Mouse (Mus musculus): ENCODE measurements at regions not wholly inside any gene's neighbourhood (a gene's known extent, or its start where the extent isn't known, plus 50 kb on each side); places are given as distances from the start of the nearest gene placed in this dataset.

GRCm38 (mm10) chr6:47646022-47646421, 50.9 kb upstream of the Ezh2 start:
- no peak overlapping the region for H3K4me2 ChIP-seq (ENCODE audit: insufficient read depth, low read depth, poor library complexity, severe bottlenecking)
- dilution Hi-C loops (cut with MboI; ENCODE audit: extremely low pct_ligation_motif_present, extremely low pct_unique_long_range_greater_than_20kb, low sequenced_read_pairs): no loop called here
- no peak overlapping the region for H3K4me3 ChIP-seq (replicated peaks in 1 of 3; ENCODE audit: low read depth in 2 of 3, low read length in 2 of 3, poor library complexity in 1 of 3)

More at GRCm38 (mm10) chr6:47646022-47646421, 50.9 kb upstream of the Ezh2 start:
- Histone ChIP-seq H3K4me1 (ENCODE audit: control insufficient read depth in 1 of 2, insufficient read depth in 2 of 2) (peaks cover 0 to 3% of the 10 kb centered on the region in 2 experiments; a peak in 1 of 4 replicates), H3K9me3 (replicated peaks; ENCODE audit: low read length) (no peaks in the 10 kb centered on the region), H3K27me3 (replicated peaks) (no peaks in the 10 kb centered on the region), H3K9ac (ENCODE audit: insufficient read depth, low read depth) (no peak overlapping the region), H3K36me3 (replicated peaks in 1 of 2; ENCODE audit: control insufficient read depth in 1 of 2, insufficient read depth in 1 of 2, low read length in 1 of 2) (no peaks in the 10 kb centered on the region), H3K79me2 (replicated peaks; ENCODE audit: control insufficient read depth, extremely low read depth, insufficient read depth, poor library complexity, severe bottlenecking) (no peaks in the 10 kb centered on the region), H3K27ac (ENCODE audit: insufficient read depth, low read depth) (no peak overlapping the region)
- DNase-seq (ENCODE audit: extremely low read depth): no peak
- in situ Hi-C loops (cut with MboI; ENCODE audit: low pct_ligation_motif_present, low pct_unique_long_range_greater_than_20kb, low sequenced_read_pairs): no loop called here
- TF ChIP-seq NELFE (IDR thresholded peaks at IDR 0.05; ENCODE audit: low read depth, low read length): no peak
- no peak for TF ChIP-seq JUND (conservative IDR thresholded peaks at IDR 0.05; ENCODE audit: low read depth, low read length)
- TF ChIP-seq RCOR1 (conservative IDR thresholded peaks at IDR 0.05; ENCODE audit: low read depth, low read length): no peak
- no peak for TF ChIP-seq ZKSCAN1 (IDR thresholded peaks at IDR 0.05; ENCODE audit: borderline replicate concordance, low read depth, low read length)
- no peak for TF ChIP-seq E2F4 (IDR thresholded peaks at IDR 0.05; ENCODE audit: insufficient replicate concordance, low read depth, low read length)
- no peak for TF ChIP-seq ZNF384 (IDR thresholded peaks at IDR 0.05; ENCODE audit: low read depth, low read length)
- no peak for TF ChIP-seq PAX5 (IDR thresholded peaks at IDR 0.05; ENCODE audit: low read length)
- no peak for TF ChIP-seq CHD2 (IDR thresholded peaks at IDR 0.05; ENCODE audit: low read length)
- TF ChIP-seq EP300 (IDR thresholded peaks at IDR 0.05; ENCODE audit: low read length): no peak
- no peak for TF ChIP-seq USF1 (IDR thresholded peaks at IDR 0.05; ENCODE audit: low read depth, low read length)
- TF ChIP-seq MAFK (IDR thresholded peaks at IDR 0.05; ENCODE audit: insufficient replicate concordance, low read length): no peak
- no peak for TF ChIP-seq CTCF (conservative IDR thresholded peaks at IDR 0.05 in 1 of 2, IDR thresholded peaks at IDR 0.05 in 1 of 2; ENCODE audit: low read depth in 2 of 2, low read length in 2 of 2)
- no peak for TF ChIP-seq NRF1 (IDR thresholded peaks at IDR 0.05; ENCODE audit: low read depth, low read length)
- no peak for TF ChIP-seq GABPA (IDR thresholded peaks at IDR 0.05; ENCODE audit: insufficient replicate concordance, low read depth, low read length)
- no peak for TF ChIP-seq TBP (conservative IDR thresholded peaks at IDR 0.05; ENCODE audit: low read depth, low read length)
- no peak for TF ChIP-seq TCF12 (IDR thresholded peaks at IDR 0.05; ENCODE audit: low read depth, low read length)
- no peak for TF ChIP-seq SIN3A (IDR thresholded peaks at IDR 0.05; ENCODE audit: low read length)
- no peak for TF ChIP-seq UBTF (IDR thresholded peaks at IDR 0.05; ENCODE audit: low read depth, low read length)
